Comparison of ENCODE assay signal across 19 mouse cellular contexts in the genomic region with DNA sequence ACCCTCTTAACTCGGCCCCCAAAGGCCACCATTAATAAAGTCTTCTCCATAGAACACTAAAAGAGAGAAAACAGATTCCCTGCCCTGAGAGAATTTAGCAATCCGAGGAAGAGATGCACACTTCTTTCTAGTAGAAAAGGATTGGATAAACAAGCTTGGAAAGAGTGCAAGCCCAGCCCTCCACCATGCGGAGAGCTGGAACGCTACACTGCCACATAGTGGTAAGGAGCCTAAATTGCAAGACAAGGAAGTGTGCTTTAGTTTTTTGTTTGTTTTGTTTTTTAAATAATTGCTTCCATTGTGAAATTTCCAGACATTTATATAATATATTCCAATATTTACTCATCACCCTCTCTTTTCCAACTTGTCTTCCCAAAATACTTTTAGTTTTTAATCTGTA. TPM values are rescaled to one million over a fixed set of nuclear protein-coding genes. Genes with fewer than 3 reads are reported as not detected.
A peak's percentile ranks its signal among the peaks of the same experiment; 100 is the strongest.
DNase-seq lines count a peak whose midpoint lies in the region; ATAC-seq and TF ChIP-seq lines count a peak whose summit lies in the region.
"Had no signal": no experiment of that assay in that cellular context is flagged by ENCODE, and none has a peak within 500 bp of the region (broad histone marks: within the 10 kb centered on the region; RNA-seq: fewer than 3 reads in every experiment).

No protein-coding gene starts in this region.

- TF ChIP-seq EP300 in ES-Bruce4 (IDR thresholded peaks at IDR 0.05; ENCODE audit: insufficient read depth, low read depth, low read length) = no peak

- no peak overlapping the region for H3K9ac ChIP-seq in hindbrain, postnatal 0 days (replicated peaks; ENCODE audit: low read length)
- H3K9ac ChIP-seq in hindbrain, embryonic 16.5 days (ENCODE audit: low read depth, low read length) = no peak overlapping the region
- H3K9ac ChIP-seq in ES-Bruce4 (ENCODE audit: low read depth, poor library complexity, severe bottlenecking) = no peak overlapping the region
- H3K9ac ChIP-seq: forebrain, embryonic 15.5 days; midbrain, embryonic 12.5 days had no signal

- no peaks in the 10 kb centered on the region for H3K36me3 ChIP-seq in hindbrain, postnatal 0 days (ENCODE audit: insufficient read depth, low read length)
- no peaks in the 10 kb centered on the region for H3K36me3 ChIP-seq in hindbrain, embryonic 16.5 days (ENCODE audit: control insufficient read depth, insufficient read depth, low read length)
- no peaks in the 10 kb centered on the region for H3K36me3 ChIP-seq in ES-Bruce4 (ENCODE audit: control insufficient read depth, insufficient read depth, low read length, poor library complexity, severe bottlenecking)
- H3K36me3 ChIP-seq: forebrain, embryonic 15.5 days; midbrain, embryonic 12.5 days had no signal

- H3K4me2 ChIP-seq in hindbrain, postnatal 0 days (ENCODE audit: low read depth, low read length) = no peak overlapping the region
- H3K4me2 ChIP-seq in hindbrain, embryonic 16.5 days (ENCODE audit: low read length) = no peak overlapping the region
- H3K4me2 ChIP-seq: forebrain, embryonic 15.5 days; heart, embryonic 11.5 days; midbrain, embryonic 12.5 days had no signal

- TF ChIP-seq POLR2A in lung, adult 2 months (IDR thresholded peaks at IDR 0.05; ENCODE audit: borderline replicate concordance, extremely low read depth, low read depth, low read length) = no peak
- no peak for TF ChIP-seq POLR2A in ES-Bruce4 (IDR thresholded peaks at IDR 0.05; ENCODE audit: insufficient read depth, low read length)

- no peak overlapping the region for H3K4me3 ChIP-seq in hindbrain, postnatal 0 days (ENCODE audit: low read length)
- H3K4me3 ChIP-seq in hindbrain, embryonic 16.5 days (ENCODE audit: low read length) = no peak overlapping the region
- H3K4me3 ChIP-seq in lung, adult 2 months (replicated peaks; ENCODE audit: extremely low read depth, low read depth, low read length) = no peak overlapping the region
- H3K4me3 ChIP-seq in ES-Bruce4 (ENCODE audit: low read depth, low read length) = no peak overlapping the region
- H3K4me3 ChIP-seq: forebrain, embryonic 15.5 days; midbrain, embryonic 12.5 days had no signal

- WGBS in hindbrain, postnatal 0 days = 90% methylated on average over 4 of the region's 4 CpGs
- 81% methylated on average over 4 of the region's 4 CpGs for WGBS in hindbrain, embryonic 16.5 days
- 68% methylated on average over 4 of the region's 4 CpGs for WGBS in lung, adult 2 months

- no peak for ATAC-seq in hindbrain, postnatal 0 days
- no peak for ATAC-seq in hindbrain, embryonic 16.5 days
- ATAC-seq: CD4-positive, CD25-positive, alpha-beta regulatory T cell, adult 4 months; forebrain, embryonic 15.5 days had no signal

- no peaks in the 10 kb centered on the region for H3K9me3 ChIP-seq in hindbrain, postnatal 0 days (ENCODE audit: low read length)
- H3K9me3 ChIP-seq in hindbrain, embryonic 16.5 days (ENCODE audit: control insufficient read depth, low read length) = no peaks in the 10 kb centered on the region
- H3K9me3 ChIP-seq in ES-Bruce4 (replicated peaks; ENCODE audit: control insufficient read depth, insufficient read depth, low read length, poor library complexity, severe bottlenecking) = no peaks in the 10 kb centered on the region
- H3K9me3 ChIP-seq: forebrain, embryonic 15.5 days; midbrain, embryonic 12.5 days had no signal

- 0 out of 2 replicates have a peak, but pooled peaks cover 7% of the 10 kb centered on the region for H3K4me1 ChIP-seq in hindbrain, postnatal 0 days (ENCODE audit: insufficient read depth, low read length)
- H3K4me1 ChIP-seq in hindbrain, embryonic 16.5 days (ENCODE audit: control insufficient read depth, insufficient read depth, low read depth, low read length) = peaks cover 18% of the 10 kb centered on the region
- 0 out of 2 replicates have a peak, but pooled peaks cover 2% of the 10 kb centered on the region for H3K4me1 ChIP-seq in lung, adult 2 months (ENCODE audit: control insufficient read depth, insufficient read depth, low read length)
- H3K4me1 ChIP-seq in ES-Bruce4 (ENCODE audit: control insufficient read depth, insufficient read depth, low read length) = peaks cover 3% of the 10 kb centered on the region

- no peak for DNase-seq in hindbrain, postnatal 0 days (ENCODE audit: low spot score)
- DNase-seq in lung, adult 2 months = no peak
- DNase-seq in lung, adult 18-20 months = no peak
- peak; percentile 58 for DNase-seq in ZHBTc4 (ENCODE audit: low read depth, low spot score)
- DNase-seq in left cerebral cortex, adult 18-20 months (ENCODE audit: low spot score in 2 of 2) = no peak
- DNase-seq in adrenal gland, postnatal 10 days = no peak
- DNase-seq: gastrocnemius, postnatal 14 days; kidney, adult 8-10 months; left cerebral cortex, postnatal 4 days; right cerebral cortex, postnatal 25 days; thymus, adult 2 months had no signal

- H3K27ac ChIP-seq in hindbrain, postnatal 0 days = no peak overlapping the region
- no peak overlapping the region for H3K27ac ChIP-seq in hindbrain, embryonic 16.5 days (ENCODE audit: low read depth, low read length)
- no peak overlapping the region for H3K27ac ChIP-seq in ES-Bruce4 (ENCODE audit: insufficient read depth, low read length)
- H3K27ac ChIP-seq: forebrain, embryonic 15.5 days; midbrain, embryonic 12.5 days had no signal

- peak; percentile 39; the same call in 1 of the 2 replicates for TF ChIP-seq CTCF in hindbrain, postnatal 0 days (IDR thresholded peaks at IDR 0.05; ENCODE audit: low read depth)
- peak; percentile 45; the same call in 1 of the 2 replicates for TF ChIP-seq CTCF in lung, adult 2 months (IDR thresholded peaks at IDR 0.05; ENCODE audit: insufficient read depth, low read length)
- peak; percentile 59 for TF ChIP-seq CTCF in ES-Bruce4 (IDR thresholded peaks at IDR 0.05; ENCODE audit: low read depth, low read length)

- H3K27me3 ChIP-seq in hindbrain, postnatal 0 days (ENCODE audit: insufficient read depth, low read length) = no peaks in the 10 kb centered on the region
- no peaks in the 10 kb centered on the region for H3K27me3 ChIP-seq in hindbrain, embryonic 16.5 days (replicated peaks; ENCODE audit: control insufficient read depth, insufficient read depth, low read length)
- H3K27me3 ChIP-seq in ES-Bruce4 (ENCODE audit: control insufficient read depth, insufficient read depth, low read length, poor library complexity, severe bottlenecking) = no peaks in the 10 kb centered on the region
- H3K27me3 ChIP-seq: forebrain, embryonic 15.5 days; midbrain, embryonic 12.5 days had no signal

RNA-seq across cellular contexts. Expression of a gene that starts 30.6 kb away (rescaled TPM):
- 0.94 and 3.2 TPM in 2 replicates for total RNA-seq in hindbrain, postnatal 0 days (2014; rRNA removed)
- 0.39 and 0.59 TPM in 2 replicates for polyA plus RNA-seq in hindbrain, postnatal 0 days (2015; fragmentation: Nextera tagmentation; extraction: Ambion mirVana)
- 0.19 TPM in 1 of 2 replicates, not detected in the other for polyA plus RNA-seq in hindbrain, embryonic 16.5 days (2015; fragmentation: Nextera tagmentation; extraction: Ambion mirVana)
- 0.27 and 0.32 TPM in 2 replicates for polyA plus RNA-seq in lung, adult 2 months (2012; rRNA removed)
- polyA plus RNA-seq in ES-Bruce4 (2011; ENCODE audit: insufficient read depth, insufficient read length, low read depth, missing spikeins) = 1.3 and 2.5 TPM in 2 replicates
- 1 to 10 TPM; 2.5 TPM for total RNA-seq in left cerebral cortex, adult 18-20 months (2021)
- under 1 TPM; 0.24 to 0.36 TPM for total RNA-seq in adrenal gland, postnatal 10 days (2021)
- total RNA-seq: common myeloid progenitor, adult 5-6 weeks; gastrocnemius, postnatal 14 days had no signal
- polyA plus RNA-seq: CD4-positive, CD25-positive, alpha-beta regulatory T cell, adult 4 months; hindbrain, embryonic 11.5 days; thymus, adult 2 months had no signal

RNA-seq across cellular contexts. Expression of a gene that starts 33.7 kb away (rescaled TPM):
- total RNA-seq in hindbrain, postnatal 0 days (2014; rRNA removed) = 40.7 and 43.1 TPM in 2 replicates
- polyA plus RNA-seq in hindbrain, postnatal 0 days (2015; fragmentation: Nextera tagmentation; extraction: Ambion mirVana) = 21.3 and 23.0 TPM in 2 replicates
- 20.7 and 21.8 TPM in 2 replicates for polyA plus RNA-seq in hindbrain, embryonic 16.5 days (2015; fragmentation: Nextera tagmentation; extraction: Ambion mirVana)
- polyA plus RNA-seq in lung, adult 2 months (2012; rRNA removed) = 28.1 and 32.6 TPM in 2 replicates
- polyA plus RNA-seq in ES-Bruce4 (2011; ENCODE audit: insufficient read depth, insufficient read length, low read depth, missing spikeins) = 7.9 and 8.6 TPM in 2 replicates
- total RNA-seq in left cerebral cortex, adult 18-20 months (2021) = 100 to 1,000 TPM; 139 to 154 TPM
- 1 to 10 TPM; 7.5 to 8.7 TPM for total RNA-seq in adrenal gland, postnatal 10 days (2021)
- total RNA-seq: common myeloid progenitor, adult 5-6 weeks had no signal
